Mouse (Mus musculus): ENCODE measurements around the gene Spen.
"Not testable (repeated sequence)": the region's sequence is repeated elsewhere in the genome, so short reads cannot be mapped to it uniquely, and the experiment has no call there.

The Spen gene

DNA sequence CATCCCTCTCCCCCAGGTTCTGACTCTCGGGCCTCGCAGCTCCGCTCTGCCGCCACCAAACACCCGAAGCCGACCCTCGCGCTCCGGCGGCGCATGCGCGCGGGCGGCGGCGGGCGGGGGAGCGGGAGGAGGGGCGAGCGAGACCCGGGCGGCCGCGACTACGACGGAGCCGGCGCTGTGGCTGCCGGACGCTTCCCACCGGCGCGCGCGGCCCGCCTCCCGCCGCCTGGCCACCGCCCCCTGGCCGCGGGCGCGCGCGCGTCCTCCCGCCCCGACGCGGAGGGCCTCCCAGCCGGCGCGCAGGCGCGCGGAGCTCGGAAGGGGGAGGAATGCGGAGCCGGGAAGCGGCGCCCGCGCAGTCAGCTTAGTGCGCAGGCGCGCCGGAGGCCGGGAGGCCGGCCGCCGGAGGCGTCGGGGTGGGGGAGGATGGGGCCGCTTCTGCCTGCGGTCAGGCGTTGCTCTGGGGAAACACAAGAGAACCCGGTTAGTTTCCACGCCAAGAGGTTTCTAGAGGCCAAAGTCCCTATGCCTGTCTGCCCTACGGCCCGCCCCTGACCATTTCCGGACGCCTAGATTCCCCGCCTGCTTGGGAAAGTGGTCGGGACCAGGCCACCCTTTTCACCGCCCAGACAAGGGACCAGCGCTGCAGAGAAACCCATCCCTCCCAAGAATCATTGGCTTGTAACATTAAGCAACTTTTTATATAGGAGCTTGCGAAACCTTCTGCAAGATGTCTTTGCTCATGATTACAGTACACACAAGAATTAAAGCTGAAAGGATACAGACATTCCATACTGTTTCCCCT is at the start of gene Spen:
TSS of gene Spen (minus strand) at position 190 of the 805 bp plus-strand sequence.
- DNase-seq (ENCODE audit: low read depth, low spot score): peak; percentile 82

DNA sequence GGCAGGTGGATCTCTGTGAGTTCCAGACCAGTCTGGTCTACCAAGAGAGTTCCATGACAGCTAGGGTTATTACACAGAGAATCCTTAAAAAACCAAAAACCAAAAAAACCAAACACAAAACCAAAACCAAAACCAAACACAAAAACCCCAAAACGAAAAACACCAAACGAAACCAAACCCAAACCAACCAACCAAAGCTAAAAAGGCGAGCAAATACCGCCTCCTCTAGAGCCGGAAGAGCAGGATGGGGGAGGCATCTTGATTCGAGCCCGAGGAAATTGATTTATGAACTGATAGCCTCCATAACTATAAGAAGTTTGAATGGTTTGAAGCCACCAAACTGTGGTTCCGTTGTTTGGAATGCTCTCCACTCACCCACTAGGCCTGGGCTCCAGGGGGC is 45.5 kb upstream of the Spen start:
- no peak for DNase-seq (ENCODE audit: low read depth, low spot score)

DNA sequence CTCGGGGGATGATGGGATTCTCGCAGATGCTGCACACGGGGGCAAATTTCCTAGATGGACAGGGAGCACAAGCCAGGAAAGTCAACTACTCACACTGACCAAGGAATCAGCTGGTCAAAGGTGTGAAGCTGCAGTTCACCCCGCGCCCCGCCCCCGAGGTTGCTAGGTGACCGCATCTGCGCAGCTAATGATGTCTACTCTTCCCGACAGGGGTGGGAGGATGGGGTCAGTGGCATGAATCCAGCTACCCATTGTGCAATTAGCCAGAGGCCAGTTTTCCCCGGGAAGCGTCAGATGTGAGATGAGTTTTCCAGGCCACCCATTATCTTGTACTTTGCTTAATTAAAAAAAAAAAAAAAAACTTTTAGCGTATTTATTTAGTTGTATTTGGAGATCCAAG is 42.7 kb upstream of the Spen start:
- DNase-seq (ENCODE audit: low read depth, low spot score): no peak

DNA sequence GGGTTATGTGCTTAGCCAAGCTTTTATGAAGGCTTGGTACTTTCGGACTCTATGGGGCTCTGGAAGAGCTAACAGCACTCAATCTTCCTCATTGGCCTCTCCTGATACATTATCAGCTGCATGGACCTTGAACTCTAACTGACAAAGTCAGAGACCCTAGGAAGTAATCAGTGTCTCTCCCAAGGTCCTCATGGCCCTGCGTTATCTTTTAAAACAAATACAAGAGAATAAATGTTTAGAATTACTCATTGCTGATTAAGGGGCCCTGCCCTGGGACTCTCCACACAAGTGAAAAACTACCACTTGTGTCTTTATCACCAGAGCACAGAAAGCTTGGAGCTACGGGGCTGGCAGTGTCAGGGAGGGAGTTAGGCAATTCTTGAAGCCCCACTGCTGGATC is 40.4 kb upstream of the Spen start:
- no peak for DNase-seq (ENCODE audit: low read depth, low spot score)

DNA sequence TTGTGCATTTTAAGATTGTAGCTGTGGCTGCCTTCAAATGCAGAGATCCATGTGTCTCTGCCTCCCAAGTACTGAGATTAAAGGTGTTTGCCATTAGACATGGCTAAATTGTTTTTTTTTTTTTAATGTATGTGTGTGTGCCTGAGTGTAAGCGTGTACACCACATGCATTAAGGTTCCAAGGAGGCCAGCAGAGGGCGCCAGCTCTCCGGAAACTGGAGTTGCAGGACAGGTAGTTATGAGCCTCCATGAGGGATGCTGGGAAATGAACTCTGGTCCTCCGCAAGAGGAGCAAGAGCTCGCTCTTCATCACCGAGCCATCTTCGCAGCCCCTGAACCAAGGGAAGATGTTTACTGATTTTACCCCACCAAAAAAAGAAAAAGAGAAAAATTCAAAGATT is 38.5 kb upstream of the Spen start:
- no peak for DNase-seq (ENCODE audit: low read depth, low spot score)

DNA sequence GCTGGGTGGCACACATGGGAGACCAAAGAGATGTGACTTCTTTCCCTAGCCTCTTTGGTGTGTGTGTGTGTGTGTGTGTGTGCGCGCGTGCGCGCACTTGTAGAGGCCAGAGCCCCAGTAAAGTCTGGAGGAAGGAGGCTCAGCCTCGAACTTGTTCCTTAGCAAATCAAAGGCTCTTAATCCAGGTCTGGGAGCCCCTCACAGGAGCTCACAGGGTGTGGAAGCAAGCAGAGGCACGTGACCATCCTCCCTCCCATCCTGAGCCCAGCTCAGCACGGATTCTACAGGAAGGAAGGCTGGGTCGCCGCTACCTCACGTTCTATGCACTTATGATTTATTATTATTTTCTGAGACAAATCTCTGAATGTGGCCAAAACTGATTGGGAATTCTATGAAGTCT is 38.0 kb upstream of the Spen start:
- DNase-seq (ENCODE audit: low read depth, low spot score): no peak

DNA sequence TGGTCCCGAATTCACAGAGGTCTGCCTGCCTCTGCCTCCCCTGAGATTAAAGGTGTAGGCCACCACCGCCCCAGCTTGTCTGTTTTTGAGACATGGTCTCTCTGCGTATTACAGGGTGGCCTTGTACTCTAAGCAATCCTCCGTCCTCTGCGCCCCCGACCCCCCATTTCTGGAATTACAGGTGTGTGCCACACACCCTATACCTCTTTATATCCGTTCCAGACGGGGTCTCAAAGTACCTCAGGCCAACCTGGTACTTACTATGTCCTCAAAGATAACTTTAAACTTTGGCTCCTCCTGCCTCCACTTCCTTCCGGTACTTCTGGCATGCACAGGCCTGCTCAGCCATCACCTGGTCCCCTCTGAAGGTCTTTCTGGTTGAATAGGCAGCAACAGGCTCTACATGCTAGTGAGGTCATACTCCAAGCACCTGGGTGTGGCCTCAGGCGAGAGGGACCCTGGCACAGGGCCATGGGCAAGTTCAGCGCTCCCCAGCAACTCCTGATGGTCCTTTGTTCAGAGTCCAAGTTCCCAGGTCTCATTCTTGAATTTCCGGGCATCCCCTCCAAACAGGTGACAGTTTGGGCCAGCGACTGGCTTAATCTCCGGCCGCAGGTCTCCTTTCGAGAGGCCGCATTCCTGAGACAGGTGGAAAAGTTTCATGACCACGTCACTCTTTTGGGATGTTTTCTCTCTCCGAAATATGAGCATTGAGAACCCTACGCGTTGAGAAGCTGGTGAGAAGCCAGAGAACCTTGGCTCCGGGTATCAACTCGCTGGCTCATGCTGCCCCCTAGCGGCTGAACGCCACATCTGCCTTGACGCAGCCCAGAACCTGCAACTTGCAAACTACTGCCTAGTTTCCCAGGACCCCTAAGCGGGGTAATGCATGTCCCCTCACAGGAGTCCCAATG is 36.6 kb upstream of the Spen start:
- peak; percentile 42 for DNase-seq (ENCODE audit: low read depth, low spot score)

DNA sequence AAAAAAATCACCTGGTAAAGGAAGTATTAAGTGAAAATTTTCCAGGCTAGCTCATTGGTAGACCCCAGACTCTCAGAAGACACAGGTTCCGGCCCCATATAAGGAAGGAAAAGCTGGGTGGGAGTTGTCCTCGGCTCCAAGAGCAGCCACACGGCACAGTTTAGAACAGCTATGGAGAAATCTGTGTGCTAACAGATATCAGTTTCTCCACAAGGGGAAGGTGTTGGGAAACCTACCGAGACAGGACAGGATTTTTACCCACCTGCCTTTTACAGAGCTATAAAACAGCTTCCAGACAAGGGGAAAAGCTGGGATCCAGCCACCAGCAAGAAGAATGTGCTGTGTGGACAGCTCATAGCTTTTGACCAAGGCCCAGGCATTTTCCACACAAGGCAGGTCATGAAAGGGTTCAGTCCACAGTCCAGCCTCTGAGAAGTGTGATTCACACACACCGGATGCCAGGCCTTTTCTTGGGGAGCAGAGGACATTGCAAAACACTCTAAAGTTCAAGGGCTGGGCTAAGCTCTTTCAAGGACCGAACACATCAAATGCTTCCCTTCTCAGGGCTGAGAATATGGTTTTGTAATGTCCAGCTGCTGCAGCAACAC is 35.1 kb upstream of the Spen start:
- no peak for DNase-seq (ENCODE audit: low read depth, low spot score)

DNA sequence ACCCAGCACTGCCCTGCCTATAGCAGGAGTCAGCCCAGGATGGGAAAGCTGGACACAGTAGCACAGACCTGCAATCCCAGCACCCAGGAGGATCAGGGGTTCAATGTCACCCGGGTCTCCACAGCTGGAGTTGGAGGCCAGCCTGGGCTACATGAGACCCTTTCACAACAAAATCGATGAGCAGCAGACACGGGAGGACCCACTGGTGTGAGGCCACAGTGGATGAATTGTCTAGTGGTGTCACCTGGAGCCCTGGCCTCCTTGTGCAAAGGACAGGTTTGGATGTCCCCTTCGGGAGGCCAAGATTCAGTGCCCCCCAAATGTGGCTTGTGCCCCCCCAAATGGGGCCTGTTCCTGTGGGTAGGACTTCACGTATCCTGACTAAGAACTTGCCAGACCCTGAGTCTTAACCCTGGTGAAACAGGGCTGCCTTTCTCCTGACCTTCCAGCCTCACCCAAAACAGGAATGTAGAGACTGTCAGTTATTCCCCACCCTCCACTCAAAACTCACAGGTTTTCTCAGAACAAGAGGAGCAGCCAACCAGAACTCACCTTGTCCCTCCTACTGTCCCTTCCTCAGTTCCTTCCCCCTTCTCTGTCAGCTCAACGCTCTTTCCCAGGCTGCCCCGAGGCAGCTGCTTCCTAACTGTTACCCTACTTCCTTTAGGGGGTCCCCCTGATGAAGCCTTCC is 34.4 kb upstream of the Spen start:
- DNase-seq (ENCODE audit: low read depth, low spot score): no peak

DNA sequence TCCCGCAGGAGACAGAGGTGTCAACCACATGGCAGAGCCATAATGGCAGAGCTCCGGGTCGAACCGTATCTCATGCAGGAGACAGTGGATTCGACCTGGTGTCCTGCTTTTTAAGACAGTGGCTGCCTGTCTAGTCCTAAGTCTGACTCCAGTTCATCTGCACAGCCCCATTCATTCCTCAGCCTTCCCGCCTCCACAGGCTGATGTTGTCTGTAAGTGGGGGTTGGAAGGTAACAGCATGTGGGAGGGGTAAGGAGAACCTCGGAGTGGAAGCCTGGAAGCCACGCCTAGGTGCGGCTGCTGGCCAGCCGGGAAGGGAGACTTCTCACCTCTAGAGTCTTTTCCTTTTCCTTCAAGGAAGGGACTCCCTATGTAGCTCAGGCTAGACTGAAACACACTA is 33.5 kb upstream of the Spen start:
- no peak for DNase-seq (ENCODE audit: low read depth, low spot score)

DNA sequence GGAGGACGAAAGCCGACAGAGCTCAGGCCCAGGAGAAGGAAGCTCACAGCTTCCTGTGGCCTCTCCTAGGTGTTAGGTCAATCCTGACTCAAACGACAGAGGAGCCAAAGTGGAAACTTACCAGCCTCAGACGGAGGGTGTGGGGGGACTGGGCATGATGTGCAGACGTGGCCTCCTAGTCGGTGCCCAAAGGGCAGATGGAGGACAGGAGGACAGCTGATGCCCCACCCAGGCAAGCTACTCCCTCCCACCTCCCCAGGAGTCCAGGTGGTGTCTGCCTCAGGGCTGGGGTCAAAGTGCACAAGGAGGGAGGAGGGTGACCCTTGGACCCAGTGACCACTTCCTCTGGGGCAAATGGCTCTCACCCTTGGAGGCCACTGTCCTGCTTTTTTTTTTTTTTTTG is 32.9 kb upstream of the Spen start:
- no peak for DNase-seq (ENCODE audit: low read depth, low spot score)

DNA sequence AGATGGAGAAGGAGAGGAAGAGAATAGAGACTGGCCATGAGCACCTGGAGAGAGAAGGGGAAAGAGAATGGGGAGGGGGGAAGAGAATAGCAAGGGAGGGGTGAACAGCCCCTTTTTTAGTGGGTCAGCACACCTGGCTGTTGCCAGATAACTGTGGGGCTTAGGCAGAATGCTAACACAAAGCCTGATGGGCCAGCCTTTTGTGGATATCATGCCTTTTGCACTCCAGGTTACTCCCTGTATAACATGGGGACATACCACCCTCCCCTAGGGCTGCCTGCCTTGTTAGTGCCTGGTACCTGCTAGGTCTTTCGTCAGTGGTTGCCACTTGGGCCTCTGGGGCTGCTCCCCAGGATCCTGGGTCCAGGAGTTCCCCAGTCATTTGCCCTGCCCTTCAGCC is 32.4 kb upstream of the Spen start:
- DNase-seq (ENCODE audit: low read depth, low spot score): no peak

DNA sequence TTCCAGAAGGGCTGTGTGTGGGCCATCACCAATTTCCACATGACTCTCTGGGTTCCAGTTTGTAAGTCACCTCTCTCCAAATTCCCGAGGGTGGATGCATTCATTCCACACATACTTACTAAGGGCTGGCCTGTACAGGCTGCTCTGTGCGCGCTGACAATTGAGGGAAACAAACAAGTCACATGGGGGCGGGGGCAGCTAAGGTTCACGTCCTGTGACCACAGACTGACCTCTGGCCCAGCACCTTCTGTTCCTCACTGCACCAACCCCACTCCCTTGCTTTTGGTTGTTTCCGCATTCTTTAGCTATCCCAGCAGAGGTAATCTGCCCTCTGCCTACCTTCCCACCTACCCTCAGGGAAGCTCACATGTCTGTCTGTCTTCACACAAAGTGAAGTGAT is 31.6 kb upstream of the Spen start:
- no peak for DNase-seq (ENCODE audit: low read depth, low spot score)

DNA sequence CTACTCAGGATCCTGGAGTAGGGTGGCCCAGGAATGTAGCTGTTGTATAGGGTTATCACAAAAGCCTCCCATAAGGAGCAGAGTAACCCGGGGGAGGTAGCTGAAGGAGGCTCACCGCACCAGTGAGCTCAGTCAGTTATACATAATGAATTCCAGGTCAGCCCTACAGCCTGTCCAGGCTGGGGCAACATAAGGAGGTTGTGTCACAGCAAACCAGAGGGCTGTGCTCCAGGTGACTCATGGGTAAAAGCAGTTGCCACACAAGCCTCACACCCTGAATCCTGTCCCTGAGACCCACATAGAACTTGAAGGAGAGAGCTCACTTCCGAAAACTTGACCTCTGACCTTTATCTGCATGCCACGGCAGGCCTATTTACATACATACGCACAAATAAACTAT is 30.6 kb upstream of the Spen start:
- DNase-seq (ENCODE audit: low read depth, low spot score): no peak

DNA sequence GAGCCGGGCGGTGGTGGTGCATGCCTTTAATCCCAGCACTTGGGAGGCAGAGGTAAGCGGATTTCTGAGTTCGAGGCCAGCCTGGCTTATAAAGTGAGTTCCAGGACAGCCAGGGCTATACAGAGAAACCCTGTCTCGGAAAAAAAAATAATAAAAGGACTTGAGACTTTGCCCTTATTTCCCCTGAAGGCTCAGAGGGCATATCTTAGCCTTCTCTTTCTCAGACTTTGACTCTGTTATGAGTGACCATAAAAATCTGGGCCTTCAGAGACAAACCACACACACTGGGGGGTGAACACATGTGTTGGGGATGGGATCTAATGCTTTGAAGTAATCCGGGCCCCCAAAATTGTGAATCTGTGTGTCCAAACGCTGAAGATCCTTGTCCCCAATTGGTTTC is 28.8 kb upstream of the Spen start:
- DNase-seq (ENCODE audit: low read depth, low spot score): not testable (repeated sequence)

DNA sequence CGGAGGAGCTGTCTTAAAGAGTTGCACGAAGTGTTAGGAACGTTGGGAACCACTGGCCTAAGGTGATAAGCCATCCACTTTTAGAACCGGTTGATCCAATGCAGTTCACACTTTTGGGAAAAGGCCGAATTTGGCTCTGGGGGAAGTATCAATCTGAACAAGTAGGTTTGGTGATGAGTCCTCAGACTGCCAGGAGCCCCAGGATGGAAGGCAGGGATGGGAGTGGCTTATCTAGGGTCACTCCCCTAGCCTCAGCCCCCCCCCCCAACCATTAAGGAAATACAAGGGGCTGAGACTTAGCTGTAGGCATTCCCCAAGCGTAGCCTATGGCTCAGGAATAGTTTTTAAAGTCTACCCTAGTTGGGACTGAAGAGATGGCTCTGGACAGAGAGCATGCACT is 27.8 kb upstream of the Spen start:
- DNase-seq (ENCODE audit: low read depth, low spot score): no peak

DNA sequence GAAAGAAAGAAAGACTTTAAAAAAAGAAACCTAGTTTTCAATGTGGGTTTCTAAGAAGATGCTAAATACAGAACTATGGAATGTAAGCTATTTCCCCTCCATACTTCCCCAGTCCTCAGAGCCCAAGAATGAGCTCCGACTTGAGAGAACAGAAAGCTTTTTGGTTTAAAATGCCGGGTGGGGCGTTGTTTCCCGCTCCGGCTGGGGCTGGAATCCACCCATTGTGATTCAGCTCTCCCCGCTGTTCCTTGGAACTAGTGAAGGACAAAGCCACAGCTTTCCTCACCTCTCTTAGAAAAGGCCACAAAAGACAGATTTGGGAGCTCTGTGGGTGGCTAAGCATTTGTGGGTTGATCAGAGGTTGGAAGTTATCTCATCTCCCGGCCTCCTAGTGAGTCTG is 26.9 kb upstream of the Spen start:
- DNase-seq (ENCODE audit: low read depth, low spot score): no peak

DNA sequence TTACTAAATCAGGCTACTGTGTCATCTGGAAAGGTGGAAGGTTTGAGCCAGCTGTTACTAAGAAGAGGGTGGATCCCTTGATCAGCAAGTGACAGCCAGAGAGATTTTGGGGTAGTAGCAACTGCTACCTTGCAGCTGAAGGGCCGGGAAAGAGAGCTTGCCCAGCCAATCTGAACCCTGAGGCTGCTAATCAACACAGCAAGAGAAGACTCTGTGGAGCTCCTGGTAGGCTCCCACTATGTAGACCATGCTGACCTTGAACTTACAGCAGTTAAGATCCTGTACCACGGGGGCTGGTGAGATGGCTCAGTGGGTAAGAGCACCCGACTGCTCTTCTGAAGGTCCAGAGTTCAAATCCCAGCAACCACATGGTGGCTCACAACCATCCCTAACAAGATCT is 26.3 kb upstream of the Spen start:
- no peak for DNase-seq (ENCODE audit: low read depth, low spot score)

DNA sequence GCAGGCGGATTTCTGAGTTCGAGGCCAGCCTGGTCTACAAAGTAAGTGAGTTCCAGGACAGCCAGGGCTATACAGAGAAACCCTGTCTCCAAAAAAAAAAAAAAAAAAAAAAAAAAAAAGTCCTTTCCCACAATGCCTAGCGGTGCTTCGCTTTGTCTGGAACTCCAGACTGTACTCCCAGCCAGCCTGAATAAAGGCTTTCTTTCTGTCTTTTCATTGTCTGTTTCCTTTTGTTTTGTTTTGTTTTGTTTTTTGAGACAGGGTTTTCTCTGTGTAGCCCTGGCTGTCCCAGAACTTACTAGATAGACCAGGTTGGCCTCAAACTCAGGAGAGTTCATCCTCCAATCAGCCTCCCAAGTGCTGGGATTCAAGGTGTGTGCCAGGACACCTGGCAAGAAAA is 25.8 kb upstream of the Spen start:
- DNase-seq (ENCODE audit: low read depth, low spot score): no peak

DNA sequence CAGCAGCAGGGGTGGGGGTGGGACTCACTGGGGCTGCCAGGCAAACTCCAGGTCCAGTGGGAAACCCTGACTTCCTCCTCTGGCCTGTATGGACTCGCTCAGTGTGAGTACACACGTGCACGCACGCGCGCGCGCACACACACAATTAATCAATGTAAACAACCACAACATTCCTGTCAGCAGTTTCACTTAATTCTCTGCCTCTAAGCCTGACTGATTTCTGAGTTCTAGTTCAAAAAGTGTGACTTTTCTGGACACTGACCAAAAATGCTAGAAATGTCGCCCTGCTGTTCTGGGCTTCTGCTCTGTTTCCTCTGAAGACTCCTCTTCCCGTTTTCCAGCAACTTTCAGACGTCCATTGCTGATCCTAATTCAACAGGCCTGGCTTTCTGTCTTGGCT is 23.9 kb upstream of the Spen start:
- no peak for DNase-seq (ENCODE audit: low read depth, low spot score)

DNA sequence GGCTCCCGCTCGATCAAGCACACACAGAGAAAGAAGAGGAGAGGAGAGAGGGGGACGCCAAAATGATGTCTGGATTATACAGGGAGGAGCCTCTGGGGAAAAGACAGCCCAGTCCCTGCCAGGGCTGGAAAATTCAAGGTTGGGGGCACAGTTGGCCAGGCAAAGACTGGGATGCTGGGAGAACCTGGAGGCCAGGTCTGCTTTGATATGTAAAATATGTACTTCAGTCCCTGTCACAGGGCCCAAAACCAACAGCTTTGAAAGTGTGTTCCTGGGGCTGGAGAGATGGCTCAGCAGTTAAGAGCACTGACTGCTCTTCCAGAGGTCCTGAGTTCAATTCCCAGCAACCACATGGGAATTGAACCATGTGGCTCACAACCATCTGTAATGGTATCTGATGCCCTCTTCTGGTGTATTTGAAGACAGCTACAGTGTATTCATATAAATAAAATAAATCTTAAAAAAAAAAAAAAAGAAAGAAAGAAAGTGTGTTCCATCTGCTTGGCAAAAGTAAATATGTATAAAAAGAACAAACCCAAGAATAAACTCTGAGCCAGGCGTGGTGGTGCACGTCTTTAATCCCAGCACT is 23.0 kb upstream of the Spen start:
- DNase-seq (ENCODE audit: low read depth, low spot score): not testable (repeated sequence)

DNA sequence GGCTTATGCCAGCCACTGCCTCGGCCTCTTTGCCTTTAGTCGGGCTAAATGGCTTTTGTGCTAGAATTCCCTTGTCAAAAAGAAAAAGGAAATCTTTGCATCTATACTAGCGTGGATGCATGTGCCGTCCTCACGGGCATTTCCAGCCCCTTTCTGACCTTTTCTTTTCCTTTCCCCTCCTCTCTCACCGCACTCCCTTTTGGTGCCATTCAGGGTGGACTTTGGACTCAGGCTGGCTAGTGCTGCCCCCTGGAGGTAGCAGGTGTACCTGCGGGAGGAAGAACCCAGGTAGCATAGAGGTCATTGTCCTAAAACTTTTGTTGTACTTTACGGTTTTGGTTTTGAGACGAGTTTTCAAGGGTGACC is 21.5 kb upstream of the Spen start:
- no peak for DNase-seq (ENCODE audit: low read depth, low spot score)

Data from telencephalon, adult 2 months (tissue).